Mouse (Mus musculus) MEL (cell line): ENCODE data around the gene Cenpu.

Source experiments
- CHD2 ChIP-seq: IDR thresholded peaks from 2 replicates; pipeline ENCODE4 v1.6.1; 2011; ENCODE audit warnings: low read length, improper control_type of control experiment
- EP300 ChIP-seq, 2 experiments: IDR thresholded peaks; 2 replicates each; pipeline ENCODE4 v1.6.1; 2011; ENCODE audit warnings: improper control_type of control experiment in 2 of 2, low read length in 2 of 2, low read depth in 1 of 2, mild to moderate bottlenecking in 1 of 2
- KAT2A ChIP-seq: conservative IDR thresholded peaks from 2 replicates; pipeline ENCODE4 v1.6.1; 2012; ENCODE audit warnings: low read depth, low read length, improper control_type of control experiment, inconsistent platforms
- MEF2A ChIP-seq: IDR thresholded peaks from 2 replicates; pipeline ENCODE4 v1.6.1; 2014; ENCODE audit warnings: low read depth, mild to moderate bottlenecking, inconsistent platforms, low read length, improper control_type of control experiment; ENCODE audit not compliant: poor library complexity, insufficient replicate concordance, severe bottlenecking; ENCODE audit errors: extremely low read depth
- USF1 ChIP-seq: IDR thresholded peaks from 2 replicates; pipeline ENCODE4 v1.6.1; 2014; ENCODE audit warnings: low read depth, mild to moderate bottlenecking, inconsistent platforms, low read length, improper control_type of control experiment, moderate library complexity

- TF ChIP-seq USF1 = no peak
- TF ChIP-seq MEF2A = no peak
- no peak for TF ChIP-seq EP300 (IDR thresholded peaks at IDR 0.05; ENCODE audit: low read depth in 1 of 2, low read length in 2 of 2)
- TF ChIP-seq KAT2A = no peak
- TF ChIP-seq CHD2 = no peak
Measured at GRCm38 (mm10) chr8:46511336-46511735, 40.5 kb upstream of the Cenpu start.
